Mouse (Mus musculus): ENCODE data around the gene Kbtbd4. TPM values are rescaled to one million over a fixed set of nuclear protein-coding genes. Genes with fewer than 3 reads are reported as not detected.
"Not testable (repeated sequence)": the region's sequence is repeated elsewhere in the genome, so short reads cannot be mapped to it uniquely, and the experiment has no call there.

The Kbtbd4 gene
- total RNA-seq (2022) = 10 to 100 TPM; 33.1 to 51.2 (median 40.3) TPM

DNA sequence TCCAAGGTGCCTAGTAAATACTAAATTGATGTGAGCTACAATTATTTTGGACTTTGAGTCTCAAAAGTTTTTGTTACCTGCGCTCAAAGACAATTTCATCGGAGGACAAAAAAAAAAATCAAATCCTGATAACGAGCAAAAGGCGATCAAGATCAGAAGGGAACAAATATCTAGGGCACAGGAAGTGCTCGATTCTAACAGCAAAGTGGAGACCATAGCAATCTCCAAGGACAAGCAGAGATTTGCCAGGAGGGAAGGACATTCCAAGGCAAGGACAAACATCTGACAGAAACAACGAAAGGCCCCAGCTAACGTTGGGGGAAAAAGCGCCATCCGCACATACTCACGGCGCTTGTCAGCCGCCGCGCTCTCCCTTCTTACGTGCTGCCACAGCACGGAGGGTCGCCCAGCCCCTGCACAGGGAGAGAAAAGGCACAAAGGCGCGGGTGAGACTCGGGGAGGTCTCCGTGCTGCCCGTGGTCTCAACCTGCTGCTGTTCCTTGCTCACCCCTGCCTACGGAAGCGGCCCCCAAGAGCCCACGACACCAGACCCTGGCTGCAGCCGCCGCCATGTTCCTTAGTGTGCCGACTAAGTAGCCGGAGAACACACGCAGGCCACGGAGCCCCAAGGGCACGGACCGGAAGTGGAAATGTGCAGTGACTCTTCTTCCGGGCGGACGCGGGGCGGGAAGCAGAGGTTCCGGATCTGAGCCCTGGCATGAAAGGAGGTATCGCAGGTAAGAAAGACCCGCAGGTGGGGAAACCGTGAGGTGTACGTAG, at the start of gene Kbtbd4, which contains the start of gene Ndufs3:
Kbtbd4 (plus strand) TSS at position 665 of the 780 bp plus-strand sequence.
Ndufs3 (minus strand) TSS at position 752 of the 780 bp plus-strand sequence.
- DNase-seq (ENCODE audit: low spot score in 2 of 2) = peak; percentile 75 to 83

DNA sequence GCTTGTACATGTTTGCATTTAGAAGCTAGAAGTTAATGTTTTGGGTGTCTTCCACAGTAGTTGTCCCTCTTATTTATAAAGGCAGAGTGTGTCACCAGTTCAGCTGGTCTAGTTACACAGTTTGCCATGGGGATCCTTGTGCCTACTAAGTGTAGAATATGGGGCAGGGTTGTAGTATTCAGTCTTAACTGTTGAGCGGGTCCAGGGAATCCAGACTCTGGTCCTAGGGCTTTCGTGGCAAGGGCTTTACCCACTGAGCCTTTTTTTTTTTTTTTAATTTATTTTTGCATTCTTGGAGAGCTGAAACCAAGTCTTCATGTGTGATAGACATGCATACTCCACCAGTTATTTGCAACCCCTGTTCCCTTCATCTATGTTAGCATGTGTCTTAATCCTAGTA, 43.1 kb upstream of the Kbtbd4 start:
- DNase-seq (ENCODE audit: low spot score in 2 of 2) = no peak

DNA sequence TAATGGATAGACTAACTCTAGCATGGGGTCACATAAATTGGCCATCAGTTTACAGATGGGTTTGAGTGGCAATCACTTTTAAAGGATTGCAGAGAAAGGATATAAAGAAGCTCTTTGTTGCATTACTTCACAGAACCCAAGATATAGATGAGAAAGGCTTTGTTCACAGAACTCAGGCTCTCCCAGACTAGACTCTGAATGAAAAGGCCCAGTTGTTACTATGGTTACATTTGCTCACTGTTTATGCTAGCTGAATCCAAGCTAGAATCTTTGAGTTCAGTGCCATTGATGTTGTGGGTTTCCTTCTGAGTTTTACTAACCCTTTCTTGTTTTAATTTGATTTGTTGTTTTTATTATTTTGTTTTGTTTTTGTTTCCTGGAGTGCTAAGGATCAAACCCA, 40.4 kb upstream of the Kbtbd4 start:
- DNase-seq (ENCODE audit: low spot score in 2 of 2) = no peak

DNA sequence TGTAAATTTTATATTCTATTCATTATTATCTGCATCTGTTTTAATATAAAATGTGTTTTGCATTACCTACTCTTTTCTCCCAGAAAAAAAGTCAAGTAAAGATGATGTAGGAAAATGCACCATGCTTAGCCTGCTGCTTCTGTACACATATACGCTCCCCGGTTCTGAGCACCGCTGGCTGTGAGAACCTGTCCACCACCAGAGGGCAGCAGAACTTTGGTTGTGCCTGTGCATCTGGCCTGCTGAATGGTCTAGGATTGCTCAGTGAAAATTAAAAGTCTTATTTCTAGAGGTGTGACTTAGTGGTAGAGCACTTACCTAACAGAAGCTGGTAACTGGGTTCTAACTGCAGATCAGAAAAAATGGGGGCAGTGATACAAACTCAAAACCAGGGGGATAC, 38.0 kb upstream of the Kbtbd4 start:
- peak; percentile 60 to 82 for DNase-seq (ENCODE audit: low spot score in 2 of 2)

DNA sequence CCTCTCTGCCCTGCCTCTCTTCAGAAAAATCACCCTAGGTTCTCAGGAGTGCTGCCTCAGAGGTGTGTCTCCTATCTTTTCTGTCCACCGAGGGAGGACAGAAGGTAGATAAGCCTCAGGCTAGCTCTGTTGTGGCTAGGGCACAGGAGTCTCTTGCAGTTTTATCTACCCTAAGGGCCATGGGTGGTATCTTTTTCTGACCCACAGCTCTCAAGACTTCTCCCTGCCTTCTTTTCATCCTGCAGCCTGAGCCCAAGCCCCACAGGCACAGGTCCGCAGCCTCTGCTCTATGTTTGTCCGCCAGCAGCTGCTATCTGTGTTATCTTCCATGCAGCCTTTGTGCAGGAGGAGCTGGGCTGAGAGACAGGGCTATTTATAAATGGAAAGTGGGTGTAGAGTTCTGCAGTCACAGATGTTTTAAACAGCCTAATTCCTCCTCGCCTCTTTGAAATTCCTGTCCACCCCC, 34.4 kb upstream of the Kbtbd4 start:
- DNase-seq (ENCODE audit: low spot score in 2 of 2) = peak in 1 of 2 experiments; percentile 80

DNA sequence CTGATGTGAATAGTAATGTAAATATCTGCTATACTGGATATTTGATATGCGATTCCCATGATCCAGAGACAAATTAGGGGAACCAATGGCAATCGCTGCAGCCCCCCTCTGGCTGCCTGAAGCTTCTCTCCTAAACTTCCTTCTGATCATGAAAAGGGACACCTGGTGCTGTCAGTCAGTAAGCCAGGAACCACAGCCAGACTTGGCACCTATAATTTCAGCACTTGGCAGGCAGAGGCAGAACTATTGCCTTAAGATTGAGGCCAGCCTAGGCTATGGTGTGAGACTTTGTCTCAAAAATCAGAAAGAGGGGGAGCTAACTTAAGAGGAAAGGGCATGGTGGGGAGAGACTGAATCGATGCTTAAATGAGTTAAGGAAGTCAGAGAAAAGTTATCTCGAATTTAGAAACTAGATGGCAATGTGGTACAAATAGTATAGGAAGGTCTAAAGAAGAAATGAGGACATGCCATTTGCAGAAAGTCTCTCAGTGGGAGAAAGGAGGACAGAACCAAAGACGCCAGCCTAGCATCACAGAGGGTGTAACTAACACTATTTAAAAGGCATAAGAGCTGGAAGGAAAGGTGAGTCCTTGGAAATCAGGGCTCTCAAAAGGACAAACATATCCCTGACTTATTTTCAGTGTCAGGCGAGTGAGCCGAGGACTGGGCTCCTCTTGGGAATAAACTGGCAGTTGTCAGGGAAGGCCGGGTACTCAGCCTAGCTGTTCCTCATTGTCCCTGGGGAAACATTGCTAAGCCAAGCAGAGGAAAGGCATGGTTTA, 33.2 kb upstream of the Kbtbd4 start:
- no peak for DNase-seq (ENCODE audit: low spot score in 2 of 2)

DNA sequence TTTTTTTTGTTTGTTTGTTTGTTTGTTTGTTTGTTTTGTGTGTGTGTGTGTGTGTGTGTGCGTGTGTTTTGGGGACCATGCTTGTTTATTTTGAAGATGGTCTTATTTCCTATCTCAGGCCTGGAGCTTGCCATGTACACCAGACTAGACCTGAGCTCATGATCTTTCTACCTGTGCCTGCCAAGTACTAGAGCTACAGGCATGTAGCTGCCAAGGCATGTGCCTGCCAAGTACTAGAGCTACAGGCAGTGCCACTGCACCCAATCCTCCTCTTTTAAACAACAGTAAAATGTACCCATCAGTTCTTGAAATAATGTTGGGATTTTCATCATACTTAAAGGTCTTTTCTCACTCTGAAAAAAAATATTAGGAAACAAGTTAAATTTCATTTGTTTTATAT, 30.5 kb upstream of the Kbtbd4 start:
- DNase-seq (ENCODE audit: low spot score in 2 of 2) = no peak

DNA sequence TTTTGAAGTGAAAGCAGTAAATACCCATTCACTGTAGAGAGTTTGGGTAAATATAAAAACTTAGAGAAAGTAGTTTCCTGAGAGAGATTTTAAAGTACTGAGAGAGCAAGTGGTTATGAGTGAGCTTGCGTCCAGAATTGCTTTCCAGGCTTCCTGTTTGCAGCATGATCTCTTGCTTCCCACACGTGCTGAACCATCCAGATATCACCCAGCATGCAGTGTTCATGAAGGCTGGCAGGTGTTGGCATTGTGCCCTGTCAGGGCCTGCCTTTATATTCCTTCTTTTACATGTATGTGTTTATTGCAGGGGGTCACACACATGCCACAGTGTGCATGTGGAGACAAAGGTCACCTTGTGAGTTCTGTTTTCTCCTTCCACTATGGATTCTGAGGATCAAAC, 29.3 kb upstream of the Kbtbd4 start:
- DNase-seq (ENCODE audit: low spot score in 2 of 2) = no peak

DNA sequence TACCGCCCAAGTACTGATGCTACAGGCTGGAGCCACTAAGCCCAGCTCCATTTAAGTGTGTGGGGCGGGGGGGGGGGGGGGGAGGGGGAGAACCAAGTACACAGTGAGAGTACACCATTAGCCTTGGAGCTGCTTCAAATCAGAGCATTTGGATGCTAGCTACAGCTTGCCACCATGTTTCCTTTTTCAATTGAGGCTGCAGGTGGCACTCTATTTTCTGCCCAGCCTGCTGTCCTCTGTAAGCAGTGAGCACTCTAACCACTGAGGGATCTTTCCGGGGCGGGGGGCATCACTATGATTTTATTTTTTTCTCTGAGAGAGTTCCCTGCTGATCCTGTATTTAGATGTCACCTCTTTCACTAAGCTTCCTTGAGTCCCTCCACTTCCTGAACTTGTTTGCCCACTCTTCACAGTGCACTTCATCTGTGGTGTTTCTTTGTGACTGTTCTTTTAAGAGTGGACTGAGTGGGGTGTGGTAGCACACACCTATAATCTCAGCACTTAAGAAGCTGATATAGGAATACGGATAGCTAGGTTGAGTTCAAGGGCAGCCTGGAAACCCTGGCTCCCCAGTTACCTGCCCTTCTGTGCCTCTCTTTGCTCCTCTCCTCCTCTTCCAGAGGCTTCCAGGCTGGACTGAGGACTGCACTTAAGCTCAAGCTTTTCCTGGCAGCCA, 26.8 kb upstream of the Kbtbd4 start:
- DNase-seq (ENCODE audit: low spot score in 2 of 2) = no peak

DNA sequence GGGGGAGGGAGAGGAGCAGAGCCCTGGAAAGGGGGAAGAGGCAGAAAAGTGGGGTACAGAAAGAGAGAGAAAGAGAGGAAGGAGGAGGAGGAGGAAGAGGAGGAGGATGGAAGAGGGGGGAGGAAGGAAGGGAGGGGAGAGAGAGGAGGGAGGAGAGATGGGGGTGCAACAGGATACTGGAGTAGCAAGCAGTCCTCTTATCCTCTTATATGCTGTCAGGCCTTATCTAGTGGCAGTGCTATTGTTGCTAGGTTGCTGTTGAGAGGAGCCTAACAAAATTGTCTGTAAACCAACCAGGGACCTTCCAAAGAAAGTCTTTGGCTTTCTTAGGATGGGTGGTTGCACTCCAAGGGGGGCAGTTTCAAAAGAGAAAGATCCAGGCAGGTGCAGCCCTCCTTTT, 25.1 kb upstream of the Kbtbd4 start:
- no peak for DNase-seq (ENCODE audit: low spot score in 2 of 2)

DNA sequence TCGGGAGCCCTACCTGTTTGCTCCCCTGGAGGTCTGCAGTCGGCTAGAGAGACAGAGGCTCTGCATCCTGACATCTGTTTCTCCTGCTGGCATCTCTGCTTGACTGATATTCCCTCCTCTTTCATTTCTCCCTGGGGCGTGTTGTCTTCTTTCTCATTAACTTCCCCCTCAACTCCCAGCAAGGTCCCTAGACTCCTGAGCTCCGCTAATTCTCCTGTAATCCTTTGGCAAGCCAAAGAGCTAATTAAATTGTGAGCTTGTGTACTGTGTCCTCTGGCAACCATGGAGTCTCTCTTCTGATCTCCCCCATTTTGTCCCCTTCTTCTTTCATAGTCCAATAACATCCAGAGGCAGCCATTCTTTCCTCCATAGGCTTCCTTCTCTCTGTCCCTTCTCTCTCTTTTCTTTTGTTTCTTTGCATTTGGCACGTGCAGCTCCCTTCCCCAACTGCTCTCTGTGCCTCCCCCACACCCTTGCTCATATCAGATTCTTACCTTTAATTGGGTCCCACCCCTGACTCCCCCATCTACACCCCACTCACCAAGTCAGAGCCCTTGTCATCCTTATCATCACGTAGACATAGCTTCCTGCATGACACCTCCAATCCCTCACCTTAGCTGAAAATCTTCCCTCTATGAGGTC, 24.3 kb upstream of the Kbtbd4 start:
- no peak for DNase-seq (ENCODE audit: low spot score in 2 of 2)

DNA sequence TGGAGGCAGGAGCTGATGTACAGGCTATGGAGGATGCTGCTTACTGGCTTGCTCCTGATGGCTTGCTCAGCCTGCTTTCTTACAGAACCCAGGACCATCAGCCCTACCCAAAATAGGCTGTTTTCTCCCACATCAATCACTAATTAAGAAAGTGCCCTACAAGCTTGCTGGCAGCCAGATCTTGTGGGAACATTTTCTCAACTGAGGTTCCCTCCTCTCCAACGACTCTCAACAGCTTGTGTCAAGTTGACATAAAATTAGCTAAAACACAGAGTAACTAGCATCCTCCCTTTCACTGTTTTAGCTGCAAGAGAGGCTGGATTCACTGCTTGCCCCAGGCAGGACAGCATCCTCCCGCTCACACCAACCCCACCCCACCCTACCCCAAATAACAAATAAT, 22.7 kb upstream of the Kbtbd4 start:
- no peak for DNase-seq (ENCODE audit: low spot score in 2 of 2)

DNA sequence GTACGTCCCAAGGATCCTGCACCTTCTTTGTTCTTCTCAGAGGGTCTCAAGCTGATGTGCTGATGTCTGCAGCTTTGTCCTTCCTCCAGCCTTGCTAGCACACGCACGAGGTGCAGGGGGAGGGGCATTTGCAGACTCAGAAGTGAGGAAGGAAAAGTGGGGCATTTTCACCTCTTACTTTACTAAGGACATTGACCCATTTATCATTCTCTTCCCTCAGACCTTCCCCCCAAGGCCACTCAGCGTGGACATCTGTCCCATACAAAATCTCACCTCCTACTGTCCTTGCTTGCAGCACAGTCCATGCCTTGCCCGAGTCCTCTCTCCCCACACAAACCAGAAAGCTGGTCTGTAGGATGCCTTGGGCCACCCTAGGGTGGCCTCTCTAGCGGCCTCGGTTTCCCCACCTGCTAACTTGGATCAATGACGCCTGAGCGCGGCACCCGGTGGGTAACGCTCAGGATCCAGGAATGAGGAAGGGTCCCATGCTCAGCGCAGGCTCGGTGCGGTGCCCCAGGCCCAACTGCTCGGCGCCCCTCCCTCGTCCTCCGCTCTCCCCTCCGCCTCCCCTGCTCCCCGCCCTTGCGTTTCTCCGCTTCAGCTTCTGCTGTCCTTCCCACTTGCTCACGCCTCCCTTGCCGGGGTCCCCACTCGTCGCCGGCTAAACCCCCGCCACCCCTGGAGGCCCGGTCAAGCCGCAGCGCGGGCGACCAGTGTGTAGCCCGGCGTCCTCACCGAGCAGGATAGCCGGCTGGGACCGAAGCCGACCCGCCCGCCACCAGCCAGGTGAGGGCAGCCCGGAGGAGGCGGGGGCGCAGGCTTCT, 19.1 kb upstream of the Kbtbd4 start, which contains the start of gene C1qtnf4:
C1qtnf4 (plus strand) TSS at position 643 of the 824 bp plus-strand sequence.
- peak in 1 of 2 experiments; percentile 45 for DNase-seq (ENCODE audit: low spot score in 2 of 2)

DNA sequence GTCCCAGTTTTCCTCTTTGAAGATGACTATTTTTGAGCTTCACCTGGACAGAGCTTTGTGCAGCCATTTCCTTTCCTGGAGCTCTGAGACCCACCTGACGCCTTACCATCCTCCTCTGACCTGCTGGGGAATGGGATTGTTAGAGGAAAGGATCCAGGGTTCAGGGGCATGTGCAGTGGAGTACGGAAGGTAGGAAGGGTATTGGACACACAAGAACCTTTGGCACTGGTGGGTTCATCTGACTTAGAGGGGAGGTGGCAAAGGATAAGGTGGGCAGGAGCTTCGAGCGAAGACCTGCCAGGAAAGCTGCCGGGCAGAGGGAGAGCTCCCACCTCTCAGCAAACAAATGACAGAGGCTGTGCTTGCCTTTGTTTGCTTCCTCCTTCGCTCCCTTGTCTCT, 18.1 kb upstream of the Kbtbd4 start:
- no peak for DNase-seq (ENCODE audit: low spot score in 2 of 2)

DNA sequence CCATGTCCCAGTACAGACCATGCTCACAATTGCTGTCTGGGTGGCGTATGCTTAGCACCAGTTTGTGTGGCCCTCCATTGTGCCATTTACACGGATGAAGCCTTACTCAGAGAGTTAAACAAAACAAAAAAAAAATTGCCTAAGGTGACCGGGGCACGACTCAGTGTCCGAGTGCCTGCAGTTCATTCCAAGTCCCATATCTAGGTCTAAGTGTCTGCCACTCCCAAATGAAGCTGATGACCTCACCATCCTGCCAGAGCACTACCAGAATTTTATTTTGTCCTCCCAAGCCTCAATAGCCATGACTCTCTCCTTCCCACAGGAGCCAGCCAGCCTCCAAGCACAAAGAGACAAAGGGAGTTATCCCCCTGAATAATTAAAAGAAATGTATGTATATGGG, 16.9 kb upstream of the Kbtbd4 start:
- no peak for DNase-seq (ENCODE audit: low spot score in 2 of 2)

DNA sequence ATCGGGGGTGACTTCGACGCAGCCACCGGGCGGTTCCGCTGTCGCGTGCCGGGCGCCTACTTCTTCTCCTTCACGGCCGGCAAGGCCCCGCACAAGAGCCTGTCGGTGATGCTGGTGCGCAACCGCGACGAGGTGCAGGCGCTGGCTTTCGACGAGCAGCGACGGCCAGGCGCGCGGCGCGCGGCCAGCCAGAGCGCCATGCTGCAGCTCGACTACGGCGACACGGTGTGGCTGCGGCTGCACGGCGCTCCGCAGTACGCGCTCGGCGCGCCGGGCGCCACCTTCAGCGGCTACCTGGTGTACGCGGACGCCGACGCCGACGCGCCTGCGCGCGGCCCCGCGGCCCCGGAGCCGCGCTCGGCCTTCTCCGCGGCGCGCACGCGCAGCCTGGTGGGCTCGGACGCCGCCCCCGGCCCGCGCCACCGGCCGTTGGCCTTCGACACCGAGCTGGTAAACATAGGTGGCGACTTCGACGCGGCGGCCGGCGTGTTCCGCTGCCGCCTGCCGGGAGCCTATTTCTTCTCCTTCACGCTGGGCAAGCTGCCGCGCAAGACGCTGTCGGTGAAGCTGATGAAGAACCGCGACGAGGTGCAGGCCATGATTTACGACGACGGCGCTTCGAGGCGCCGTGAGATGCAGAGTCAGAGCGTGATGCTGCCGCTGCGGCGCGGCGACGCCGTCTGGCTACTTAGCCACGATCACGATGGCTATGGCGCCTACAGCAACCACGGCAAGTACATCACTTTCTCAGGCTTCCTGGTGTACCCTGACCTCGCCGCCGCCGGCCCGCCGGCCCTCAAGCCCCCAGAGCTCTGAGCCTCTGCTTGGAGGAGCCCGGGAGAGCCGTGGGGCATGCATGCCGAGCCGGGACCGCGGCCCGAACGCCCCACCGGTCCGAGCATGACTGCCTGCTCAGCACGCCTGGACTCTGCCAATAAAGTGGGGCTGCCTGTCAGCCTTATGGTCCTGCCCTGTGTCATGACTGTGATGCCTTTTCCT, 14.7 kb upstream of the Kbtbd4 start:
- peak in 1 of 2 experiments; percentile 54 for DNase-seq (ENCODE audit: low spot score in 2 of 2)

DNA sequence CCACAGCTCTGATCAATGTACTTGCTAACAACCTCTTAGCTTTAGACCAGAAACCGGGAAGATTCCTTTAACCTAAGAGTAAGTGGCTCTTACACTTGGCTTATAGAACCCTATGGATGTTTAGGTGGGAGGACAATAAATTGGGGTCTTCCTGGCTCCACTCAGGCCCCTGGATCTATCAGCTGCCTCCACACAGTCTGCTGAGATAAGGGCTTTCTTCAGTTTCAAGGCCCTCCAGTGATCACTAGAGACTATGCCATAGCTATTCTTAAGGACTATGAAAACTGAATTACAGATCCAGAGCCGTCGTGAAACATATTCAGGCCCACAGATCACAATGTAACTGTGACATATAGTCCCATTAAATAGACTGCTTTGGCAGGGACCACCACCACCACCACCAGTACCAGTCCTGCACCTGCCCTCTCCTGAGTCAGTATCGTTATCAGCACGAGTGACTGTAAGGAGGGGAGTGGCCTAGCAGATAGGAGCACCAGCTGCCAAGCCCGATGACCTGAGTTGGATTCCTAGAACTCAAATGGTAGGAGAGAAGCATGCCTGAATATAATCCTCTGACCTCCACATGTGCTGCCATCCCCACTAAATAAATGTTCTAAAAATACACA, 10.8 kb upstream of the Kbtbd4 start:
- no peak for DNase-seq (ENCODE audit: low spot score in 2 of 2)

DNA sequence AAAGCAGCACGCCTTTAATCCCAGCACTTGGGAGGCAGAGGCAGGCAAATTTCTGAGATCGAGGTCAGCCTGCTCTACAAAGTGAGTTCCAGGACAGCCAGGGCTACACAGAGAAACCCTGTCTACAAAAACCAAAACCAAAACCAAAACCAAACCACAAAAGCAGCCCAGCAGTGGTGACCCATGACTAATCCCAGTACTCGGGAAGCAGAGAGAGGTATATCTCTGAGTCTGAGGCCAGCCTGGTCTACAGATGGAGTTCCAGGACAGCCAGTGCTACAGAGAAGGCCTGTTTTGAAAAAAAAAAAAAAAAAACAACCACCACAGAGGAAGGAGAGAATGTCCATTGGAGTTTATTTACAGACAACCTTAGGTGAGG, 10.3 kb upstream of the Kbtbd4 start:
- not testable (repeated sequence) for DNase-seq (ENCODE audit: low spot score in 2 of 2)

DNA sequence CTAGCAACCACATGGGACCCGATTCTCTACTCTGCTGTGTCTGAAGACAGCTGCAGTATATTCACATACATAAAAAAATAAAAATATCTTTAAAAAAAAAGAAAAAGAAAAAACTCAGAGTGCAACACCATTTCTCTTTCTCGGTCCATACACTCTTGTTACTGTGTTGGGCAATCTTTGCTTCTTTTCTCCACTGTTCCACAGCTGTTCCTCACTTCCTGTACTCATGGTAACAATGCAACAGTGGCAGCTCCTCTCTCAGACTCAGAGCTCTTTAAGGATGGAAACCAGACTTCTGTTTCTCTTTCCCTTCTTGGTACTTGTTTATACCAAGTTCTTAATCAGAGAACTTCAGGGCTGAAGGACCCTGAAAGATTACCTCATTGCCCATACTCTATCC, 1.1 kb upstream of the Kbtbd4 start:
- DNase-seq (ENCODE audit: low spot score in 2 of 2) = no peak

All from left cerebral cortex, adult 8-10 months (tissue).